8 mouse cellular contexts compared by ENCODE assay signal in the genomic region with DNA sequence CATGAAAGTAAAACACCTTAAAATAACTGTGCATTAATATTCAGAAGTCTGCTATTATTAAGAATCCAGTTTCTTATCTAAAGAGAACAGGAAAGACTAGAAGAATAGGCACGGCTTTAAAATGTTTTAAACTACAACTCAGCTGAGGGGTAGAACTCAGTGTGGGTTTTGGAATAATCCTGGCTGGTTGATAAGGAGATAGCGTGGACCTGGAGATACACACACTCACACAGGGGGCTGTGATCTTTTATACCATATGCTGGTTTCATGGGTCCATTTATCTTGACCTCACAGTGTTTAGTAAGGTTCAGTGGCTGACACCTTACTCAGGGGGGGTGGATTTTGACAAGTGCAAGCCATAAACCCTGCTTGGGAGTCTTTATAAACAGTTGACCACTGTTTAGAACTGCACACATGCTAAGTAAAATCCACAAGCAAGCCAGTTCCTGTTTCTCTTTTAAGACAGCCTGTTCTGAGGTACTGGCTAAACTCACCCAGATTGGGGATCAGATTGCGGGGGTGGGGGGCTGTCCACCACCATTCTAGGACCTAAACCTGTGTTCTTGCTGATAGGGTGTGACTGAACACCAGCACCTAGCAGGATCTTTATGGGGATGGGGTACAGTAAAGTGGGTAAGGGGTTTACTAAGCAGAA. TPM values are rescaled to one million over a fixed set of nuclear protein-coding genes. Genes with fewer than 3 reads are reported as not detected.
DNase-seq lines count a peak whose midpoint lies in the region; ATAC-seq and TF ChIP-seq lines count a peak whose summit lies in the region.

No protein-coding gene starts in this region.

- H3K4me2 ChIP-seq in hindbrain, embryonic 15.5 days: peak overlapping the region; percentile 69
- H3K4me2 ChIP-seq in midbrain, embryonic 14.5 days (ENCODE audit: low read length): peak overlapping the region; percentile 74

- peak overlapping the region; percentile 67 for H3K27ac ChIP-seq in kidney, adult 2 months (ENCODE audit: insufficient read depth, low read depth, low read length)
- peak overlapping the region; percentile 89 for H3K27ac ChIP-seq in hindbrain, embryonic 15.5 days (replicated peaks)
- H3K27ac ChIP-seq in midbrain, embryonic 14.5 days (replicated peaks; ENCODE audit: low read depth, low read length): peak overlapping the region; percentile 77; the same call in 1 of the 2 replicates

- H3K9me3 ChIP-seq in hindbrain, embryonic 15.5 days: no peaks in the 10 kb centered on the region
- no peaks in the 10 kb centered on the region for H3K9me3 ChIP-seq in midbrain, embryonic 14.5 days (ENCODE audit: control insufficient read depth, low read length)

- no peaks in the 10 kb centered on the region for H3K36me3 ChIP-seq in kidney, adult 2 months (ENCODE audit: control insufficient read depth, insufficient read depth, low read length)
- peaks cover 10% of the 10 kb centered on the region for H3K36me3 ChIP-seq in hindbrain, embryonic 15.5 days
- peaks cover 34% of the 10 kb centered on the region for H3K36me3 ChIP-seq in midbrain, embryonic 14.5 days (ENCODE audit: control insufficient read depth, insufficient read depth, low read length)

- peak overlapping the region; percentile 86 for H3K9ac ChIP-seq in hindbrain, embryonic 15.5 days
- peak overlapping the region; percentile 94 for H3K9ac ChIP-seq in midbrain, embryonic 14.5 days (replicated peaks; ENCODE audit: low read length)

- DNase-seq in kidney, adult 2 months: no peak
- no peak for DNase-seq in kidney, postnatal 10 days
- peak; percentile 51 for DNase-seq in MEL-GATA-1-ER (ENCODE audit: extremely low read depth, low read depth)
- no peak for DNase-seq in midbrain, embryonic 14.5 days
- no peak for DNase-seq in spleen, postnatal 36 days (ENCODE audit: low spot score in 2 of 2)
- DNase-seq in retina, postnatal 1 day: no peak

- peaks cover 22% of the 10 kb centered on the region for H3K4me1 ChIP-seq in kidney, adult 2 months (ENCODE audit: control insufficient read depth, insufficient read depth, low read length)
- peaks cover 18% of the 10 kb centered on the region for H3K4me1 ChIP-seq in hindbrain, embryonic 15.5 days (replicated peaks)
- peaks cover 10% of the 10 kb centered on the region for H3K4me1 ChIP-seq in midbrain, embryonic 14.5 days (ENCODE audit: control insufficient read depth, insufficient read depth, low read length)

- H3K4me3 ChIP-seq in kidney, adult 2 months (ENCODE audit: insufficient read depth, low read depth, low read length): peak overlapping the region; percentile 71
- H3K4me3 ChIP-seq in hindbrain, embryonic 15.5 days: peak overlapping the region; percentile 83
- peak overlapping the region; percentile 96 for H3K4me3 ChIP-seq in midbrain, embryonic 14.5 days (replicated peaks; ENCODE audit: low read depth, low read length)

- H3K27me3 ChIP-seq in kidney, adult 2 months (replicated peaks; ENCODE audit: control insufficient read depth, insufficient read depth, low read length): no peaks in the 10 kb centered on the region
- no peaks in the 10 kb centered on the region for H3K27me3 ChIP-seq in hindbrain, embryonic 15.5 days
- no peaks in the 10 kb centered on the region for H3K27me3 ChIP-seq in midbrain, embryonic 14.5 days (ENCODE audit: control insufficient read depth, insufficient read depth, low read length)

- WGBS in kidney, adult 2 months: 35% methylated on average over 3 of the region's 3 CpGs
- 62% methylated on average over 3 of the region's 3 CpGs for WGBS in hindbrain, embryonic 15.5 days
- 55% methylated on average over 3 of the region's 3 CpGs for WGBS in midbrain, embryonic 14.5 days

- no peak for ATAC-seq in hindbrain, embryonic 15.5 days (ENCODE audit: low FRiP score, low read depth)
- no peak for ATAC-seq in midbrain, embryonic 14.5 days (ENCODE audit: low FRiP score, low TSS enrichment)
- ATAC-seq in activated CD4-positive, CD25-positive, alpha-beta regulatory T cell, adult 4 months: no peak

- no peak for TF ChIP-seq POLR2A in kidney, adult 2 months (IDR thresholded peaks at IDR 0.05; ENCODE audit: low read depth, low read length)

- no peak for TF ChIP-seq CTCF in kidney, adult 2 months (conservative IDR thresholded peaks at IDR 0.05; ENCODE audit: insufficient read depth, insufficient read length, low read depth, low read length)

RNA-seq across cellular contexts. Expression of a gene that starts 1.0 kb away (rescaled TPM):
- 12.6 and 13.6 TPM in 2 replicates for polyA plus RNA-seq in kidney, adult 2 months (2012; rRNA removed)
- polyA plus RNA-seq in hindbrain, embryonic 15.5 days (2015; fragmentation: Nextera tagmentation; extraction: Ambion mirVana): 5.5 and 6.8 TPM in 2 replicates
- 6.0 and 6.7 TPM in 2 replicates for polyA plus RNA-seq in midbrain, embryonic 14.5 days (2014; fragmentation: Nextera tagmentation; extraction: Ambion mirVana)
- polyA plus RNA-seq in activated CD4-positive, CD25-positive, alpha-beta regulatory T cell, adult 4 months (2017; shearing (Covaris generic)): 1 to 10 TPM; 5.1 to 5.4 TPM

RNA-seq across cellular contexts. Expression of a gene that starts 3.7 kb away (rescaled TPM):
- 22.2 and 23.7 TPM in 2 replicates for polyA plus RNA-seq in kidney, adult 2 months (2012; rRNA removed)
- polyA plus RNA-seq in hindbrain, embryonic 15.5 days (2015; fragmentation: Nextera tagmentation; extraction: Ambion mirVana): 20.8 and 23.0 TPM in 2 replicates
- polyA plus RNA-seq in midbrain, embryonic 14.5 days (2014; fragmentation: Nextera tagmentation; extraction: Ambion mirVana): 18.4 and 18.5 TPM in 2 replicates
- polyA plus RNA-seq in activated CD4-positive, CD25-positive, alpha-beta regulatory T cell, adult 4 months (2017; shearing (Covaris generic)): 1 to 10 TPM; 6.9 to 7.4 TPM

RNA-seq across cellular contexts. Expression of a gene that starts 36.3 kb away (rescaled TPM):
- 0.52 TPM in 1 of 2 replicates, not detected in the other for polyA plus RNA-seq in kidney, adult 2 months (2012; rRNA removed)
- 0.18 TPM in 1 of 2 replicates, not detected in the other for polyA plus RNA-seq in hindbrain, embryonic 15.5 days (2015; fragmentation: Nextera tagmentation; extraction: Ambion mirVana)
- polyA plus RNA-seq in midbrain, embryonic 14.5 days (2014; fragmentation: Nextera tagmentation; extraction: Ambion mirVana): not detected in 2 replicates
- polyA plus RNA-seq in activated CD4-positive, CD25-positive, alpha-beta regulatory T cell, adult 4 months (2017; shearing (Covaris generic)): 1 to 10 TPM in 1 of 2 experiments, not detected in 1; 1.0 TPM

RNA-seq across cellular contexts. Expression of a gene that starts 43.2 kb away (rescaled TPM):
- polyA plus RNA-seq in kidney, adult 2 months (2012; rRNA removed): 9.4 and 10.8 TPM in 2 replicates
- 0.14 and 0.21 TPM in 2 replicates for polyA plus RNA-seq in hindbrain, embryonic 15.5 days (2015; fragmentation: Nextera tagmentation; extraction: Ambion mirVana)
- polyA plus RNA-seq in midbrain, embryonic 14.5 days (2014; fragmentation: Nextera tagmentation; extraction: Ambion mirVana): not detected in 2 replicates
- not detected for polyA plus RNA-seq in activated CD4-positive, CD25-positive, alpha-beta regulatory T cell, adult 4 months (2017; shearing (Covaris generic))

RNA-seq across cellular contexts. Expression of a gene that starts 56.5 kb away (rescaled TPM):
- polyA plus RNA-seq in kidney, adult 2 months (2012; rRNA removed): 0.10 TPM in 1 of 2 replicates, not detected in the other
- not detected in 2 replicates for polyA plus RNA-seq in hindbrain, embryonic 15.5 days (2015; fragmentation: Nextera tagmentation; extraction: Ambion mirVana)
- not detected in 2 replicates for polyA plus RNA-seq in midbrain, embryonic 14.5 days (2014; fragmentation: Nextera tagmentation; extraction: Ambion mirVana)
- not detected for polyA plus RNA-seq in activated CD4-positive, CD25-positive, alpha-beta regulatory T cell, adult 4 months (2017; shearing (Covaris generic))
